Mouse (Mus musculus) heart, embryonic 12.5 days (tissue): Measurements from ENCODE around the gene Gm3424. TPM values are rescaled to one million over a fixed set of nuclear protein-coding genes. Genes with fewer than 3 reads are reported as not detected.
"Not testable (repeated sequence)": the region's sequence is repeated elsewhere in the genome, so short reads cannot be mapped to it uniquely, and the experiment has no call there.

ENCODE experiments used
- ATAC-seq: fragments of 200-750 bp; cut with Nextera tagmentation; 2 replicates; pipeline ENCODE4 v1.8.0; 2017; ENCODE audit warnings: moderate TSS enrichment, moderate library complexity; ENCODE audit not compliant: insufficient number of reproducible peaks, low FRiP score
- H3K27ac ChIP-seq: fragments of 300-500 bp; sonication (generic); 2 replicates; pipeline ENCODE4 v1.5.1; 2016; ENCODE audit warnings: mild to moderate bottlenecking, moderate library complexity; ENCODE audit not compliant: poor library complexity, severe bottlenecking
- H3K27me3 ChIP-seq: fragments of 300-500 bp; sonication (generic); replicated peaks from 2 replicates; pipeline ENCODE4 v1.6.1; 2016; ENCODE audit warnings: mild to moderate bottlenecking, moderate library complexity
- H3K36me3 ChIP-seq: fragments of 300-500 bp; sonication (generic); 2 replicates; pipeline ENCODE4 v1.6.1; 2016; ENCODE audit warnings: mild to moderate bottlenecking, moderate library complexity
- H3K4me1 ChIP-seq: fragments of 300-500 bp; sonication (generic); replicated peaks from 2 replicates; pipeline ENCODE4 v1.6.1; 2016; ENCODE audit warnings: mild to moderate bottlenecking
- H3K4me2 ChIP-seq: fragments of 300-500 bp; sonication (generic); 2 replicates; pipeline ENCODE4 v1.6.1; 2016; ENCODE audit warnings: mild to moderate bottlenecking, moderate library complexity
- H3K4me3 ChIP-seq: fragments of 300-500 bp; sonication (generic); 2 replicates; pipeline ENCODE4 v1.5.1; 2016; ENCODE audit warnings: mild to moderate bottlenecking
- H3K9ac ChIP-seq: fragments of 300-500 bp; sonication (generic); 2 replicates; pipeline ENCODE4 v1.6.1; 2016; ENCODE audit warnings: mild to moderate bottlenecking, moderate library complexity
- H3K9me3 ChIP-seq: fragments of 300-500 bp; sonication (generic); replicated peaks from 2 replicates; pipeline ENCODE4 v1.6.1; 2016; ENCODE audit warnings: mild to moderate bottlenecking, moderate library complexity
- WGBS: fragments of 180-500 bp; shearing (Covaris S2); methylation state at CpG from one replicate; pipeline ENCODE4 v1.1.7; 2016; 5-methylcytosine and 5-hydroxymethylcytosine counted together
- polyA plus RNA-seq: library from polyadenylated mRNA; unstranded; fragments of >200 nt; fragmentation: Nextera tagmentation; extraction: Ambion mirVana; gene quantifications from 2 replicates; pipeline ENCODE4 v1.2.1, GENCODE M21; 2016

Gene Gm3424
- not detected in 2 replicates for polyA plus RNA-seq

- H3K27me3 ChIP-seq, H3K36me3 ChIP-seq, H3K9ac ChIP-seq, H3K4me2 ChIP-seq, H3K27ac ChIP-seq, H3K9me3 ChIP-seq, ATAC-seq, H3K4me3 ChIP-seq, H3K4me1 ChIP-seq: not testable (repeated sequence)
- WGBS = no CpG with 5 or more reads among the region's 3 CpGs
Measured at GRCm38 (mm10) chr14:5830229-5830628, at the start of gene Gm3424. Gene Gm3424 (minus strand): TSS chr14:5830329.

- H3K9me3 ChIP-seq, H3K27ac ChIP-seq, H3K36me3 ChIP-seq, H3K4me1 ChIP-seq, ATAC-seq, H3K27me3 ChIP-seq: not testable (repeated sequence)
- Histone ChIP-seq H3K9ac (0 out of 2 replicates have a peak overlapping the region, but pooled peaks have one; percentile 48), H3K4me3 (peak overlapping the region; percentile 48), H3K4me2 (peak overlapping the region; percentile 82)
- WGBS = 3% methylated on average over 19 of the region's 28 CpGs
Measured at GRCm38 (mm10) chr14:5879791-5880190, 49.7 kb upstream of the Gm3424 start.

- not testable (repeated sequence) for H3K4me1 ChIP-seq, H3K27ac ChIP-seq, H3K4me3 ChIP-seq, H3K36me3 ChIP-seq, H3K9me3 ChIP-seq, ATAC-seq, H3K9ac ChIP-seq, H3K27me3 ChIP-seq
- 0 out of 2 replicates have a peak overlapping the region, but pooled peaks have one; percentile 26 for H3K4me2 ChIP-seq
- 9% methylated on average over 7 of the region's 11 CpGs for WGBS
Measured at GRCm38 (mm10) chr14:5879136-5879535, 49.0 kb upstream of the Gm3424 start.

GRCm38 (mm10) chr14:5855911-5856310 is 25.8 kb upstream of the Gm3424 start:
- not testable (repeated sequence) for H3K9ac ChIP-seq, H3K27me3 ChIP-seq, H3K4me1 ChIP-seq, H3K4me2 ChIP-seq, H3K4me3 ChIP-seq, H3K27ac ChIP-seq, H3K36me3 ChIP-seq, H3K9me3 ChIP-seq, ATAC-seq
- WGBS = 77% methylated on average over 3 of the region's 3 CpGs

GRCm38 (mm10) chr14:5812699-5813356 is 17.3 kb downstream of the Gm3424 start:
- ATAC-seq, H3K36me3 ChIP-seq: not testable (repeated sequence)
- WGBS = no CpG with 5 or more reads among the region's 47 CpGs

GRCm38 (mm10) chr14:5807882-5808281 is 22.2 kb downstream of the Gm3424 start, which contains the start of gene Gm3383:
Gene Gm3383 (minus strand): TSS chr14:5807982.
- not testable (repeated sequence) for ATAC-seq, H3K4me2 ChIP-seq, H3K36me3 ChIP-seq, H3K9me3 ChIP-seq, H3K4me3 ChIP-seq, H3K4me1 ChIP-seq, H3K27ac ChIP-seq, H3K27me3 ChIP-seq, H3K9ac ChIP-seq
- WGBS = no CpG with 5 or more reads among the region's 3 CpGs

More at GRCm38 (mm10) chr14:5812699-5813356, 17.3 kb downstream of the Gm3424 start:
- H3K9me3 ChIP-seq, H3K27me3 ChIP-seq, H3K4me1 ChIP-seq, H3K27ac ChIP-seq, H3K4me3 ChIP-seq, H3K4me2 ChIP-seq, H3K9ac ChIP-seq: not testable (repeated sequence)

Other genes with a start within 250 kb of the Gm3424 start
- not detected in 2 replicates for gene Gm8265, start 197.3 kb downstream of the Gm3424 start, polyA plus RNA-seq
- gene Gm9603, start 142.9 kb downstream of the Gm3424 start, polyA plus RNA-seq = not detected in 2 replicates
- gene Gm3373, start 88.8 kb downstream of the Gm3424 start, polyA plus RNA-seq = not detected in 2 replicates
- 0.97 and 1.3 TPM in 2 replicates for gene Gm3383, start 22.3 kb downstream of the Gm3424 start, polyA plus RNA-seq
- gene Gm8237, start 50.1 kb upstream of the Gm3424 start, polyA plus RNA-seq = not detected in 2 replicates
- 0.77 and 0.95 TPM in 2 replicates for gene Gm3248, start 131.4 kb upstream of the Gm3424 start, polyA plus RNA-seq
- not detected in 2 replicates for gene Gm3453, start 148.8 kb upstream of the Gm3424 start, polyA plus RNA-seq
- gene Gm6337, start 227.9 kb upstream of the Gm3424 start, polyA plus RNA-seq = not detected in 2 replicates